9 mouse cellular contexts compared by ENCODE assay signal in the genomic region with DNA sequence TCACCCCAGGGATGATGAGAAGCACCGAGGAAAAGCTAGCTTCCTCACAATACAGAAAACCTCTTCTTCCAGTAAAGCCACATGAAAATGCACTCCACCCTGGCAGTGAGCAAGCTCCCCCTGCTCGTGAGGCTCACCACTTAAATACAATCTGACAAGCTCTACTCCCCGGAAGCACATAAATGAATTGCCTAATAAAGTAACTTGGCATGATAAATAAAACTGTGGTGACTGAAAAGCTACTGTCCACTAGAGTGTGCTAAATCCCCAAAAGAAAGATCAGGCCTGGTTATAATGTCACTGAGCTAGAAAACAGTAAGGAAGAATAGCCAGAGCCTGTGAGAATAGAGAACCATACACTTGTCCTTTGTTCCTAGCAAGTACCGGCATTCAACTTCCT. TPM values are rescaled to one million over a fixed set of nuclear protein-coding genes. Genes with fewer than 3 reads are reported as not detected.
A peak's percentile ranks its signal among the peaks of the same experiment; 100 is the strongest.
DNase-seq lines count a peak whose midpoint lies in the region; ATAC-seq lines count a peak whose summit lies in the region.
"Had no signal": no experiment of that assay in that cellular context is flagged by ENCODE, and none has a peak within 500 bp of the region (broad histone marks: within the 10 kb centered on the region; RNA-seq: fewer than 3 reads in every experiment).

No protein-coding gene starts in this region.

- 54% methylated on average over 4 of the region's 4 CpGs for WGBS in heart, embryonic 10.5 days
- 62% methylated on average over 4 of the region's 4 CpGs for WGBS in midbrain, embryonic 11.5 days
- WGBS in midbrain, embryonic 10.5 days, result 67% methylated on average over 4 of the region's 4 CpGs
- WGBS in neural tube, embryonic 15.5 days, result 14% methylated on average over 4 of the region's 4 CpGs

- peaks cover 5% of the 10 kb centered on the region; the same call in 1 of the 2 replicates for H3K27me3 ChIP-seq in heart, embryonic 10.5 days (ENCODE audit: insufficient read depth, poor library complexity, severe bottlenecking)
- H3K27me3 ChIP-seq in midbrain, embryonic 11.5 days (ENCODE audit: control insufficient read depth, insufficient read depth, low read length), result no peaks in the 10 kb centered on the region
- H3K27me3 ChIP-seq in midbrain, embryonic 10.5 days (ENCODE audit: low read depth, poor library complexity, severe bottlenecking), result no peaks in the 10 kb centered on the region
- H3K27me3 ChIP-seq in neural tube, embryonic 15.5 days (replicated peaks), result no peaks in the 10 kb centered on the region
- H3K27me3 ChIP-seq: limb, embryonic 13.5 days had no signal

- H3K4me2 ChIP-seq in midbrain, embryonic 11.5 days, result no peak overlapping the region
- no peak overlapping the region for H3K4me2 ChIP-seq in neural tube, embryonic 15.5 days
- H3K4me2 ChIP-seq: limb, embryonic 13.5 days had no signal

- no peak for ATAC-seq in midbrain, embryonic 11.5 days (ENCODE audit: low FRiP score)
- ATAC-seq in neural tube, embryonic 15.5 days (ENCODE audit: low FRiP score), result peak; percentile 83; the same call in 1 of the 2 replicates

- peak; percentile 70 for DNase-seq in heart, adult 11 months
- DNase-seq in heart, embryonic 10.5 days (ENCODE audit: low spot score), result no peak
- DNase-seq in midbrain, embryonic 11.5 days (ENCODE audit: low spot score, missing footprints), result peak; percentile 88
- DNase-seq in midbrain, embryonic 10.5 days (ENCODE audit: low spot score), result no peak
- peak; percentile 24 for DNase-seq in gonadal fat pad, adult 2 months (ENCODE audit: low read depth)
- DNase-seq in spleen, adult 18-20 months, result no peak
- DNase-seq in urinary bladder, postnatal 25 days (ENCODE audit: low spot score), result no peak

- H3K9ac ChIP-seq in midbrain, embryonic 11.5 days (ENCODE audit: low read length), result no peak overlapping the region
- H3K9ac ChIP-seq in neural tube, embryonic 15.5 days (replicated peaks), result no peak overlapping the region
- H3K9ac ChIP-seq: limb, embryonic 13.5 days had no signal

- H3K9me3 ChIP-seq in heart, embryonic 10.5 days, result no peaks in the 10 kb centered on the region
- H3K9me3 ChIP-seq in midbrain, embryonic 11.5 days (ENCODE audit: control insufficient read depth, low read length), result no peaks in the 10 kb centered on the region
- no peaks in the 10 kb centered on the region for H3K9me3 ChIP-seq in midbrain, embryonic 10.5 days (replicated peaks)
- no peaks in the 10 kb centered on the region for H3K9me3 ChIP-seq in neural tube, embryonic 15.5 days (replicated peaks)
- H3K9me3 ChIP-seq: limb, embryonic 13.5 days had no signal

- H3K36me3 ChIP-seq in heart, embryonic 10.5 days, result peaks cover 2% of the 10 kb centered on the region; the same call in 1 of the 2 replicates
- no peaks in the 10 kb centered on the region for H3K36me3 ChIP-seq in midbrain, embryonic 11.5 days (ENCODE audit: control insufficient read depth, insufficient read depth, low read length)
- H3K36me3 ChIP-seq in midbrain, embryonic 10.5 days, result no peaks in the 10 kb centered on the region
- H3K36me3 ChIP-seq in neural tube, embryonic 15.5 days, result no peaks in the 10 kb centered on the region

- H3K27ac ChIP-seq in heart, embryonic 10.5 days, result no peak overlapping the region
- H3K27ac ChIP-seq in midbrain, embryonic 11.5 days (ENCODE audit: low read depth, low read length), result no peak overlapping the region
- no peak overlapping the region for H3K27ac ChIP-seq in midbrain, embryonic 10.5 days (replicated peaks)
- no peak overlapping the region for H3K27ac ChIP-seq in neural tube, embryonic 15.5 days (replicated peaks)
- H3K27ac ChIP-seq: limb, embryonic 13.5 days had no signal

- no peak overlapping the region for H3K4me3 ChIP-seq in heart, embryonic 10.5 days
- no peak overlapping the region for H3K4me3 ChIP-seq in midbrain, embryonic 11.5 days (ENCODE audit: low read depth, low read length)
- no peak overlapping the region for H3K4me3 ChIP-seq in midbrain, embryonic 10.5 days
- H3K4me3 ChIP-seq in neural tube, embryonic 15.5 days (replicated peaks), result no peak overlapping the region
- H3K4me3 ChIP-seq: limb, embryonic 13.5 days had no signal

- H3K4me1 ChIP-seq in heart, embryonic 10.5 days, result no peaks in the 10 kb centered on the region
- H3K4me1 ChIP-seq in midbrain, embryonic 11.5 days (ENCODE audit: control insufficient read depth, insufficient read depth, low read length), result no peaks in the 10 kb centered on the region
- H3K4me1 ChIP-seq in midbrain, embryonic 10.5 days, result no peaks in the 10 kb centered on the region
- H3K4me1 ChIP-seq in neural tube, embryonic 15.5 days, result peaks cover 5% of the 10 kb centered on the region; the same call in 1 of the 2 replicates
- H3K4me1 ChIP-seq: limb, embryonic 13.5 days had no signal

RNA-seq across cellular contexts. Expression of gene Sec22a, which starts 44.4 kb away (rescaled TPM):
- polyA plus RNA-seq in heart, embryonic 10.5 days (2016; fragmentation: Nextera tagmentation; extraction: Ambion mirVana), result 31.2 and 32.8 TPM in 2 replicates
- polyA plus RNA-seq in midbrain, embryonic 11.5 days (2014; fragmentation: Nextera tagmentation; extraction: Ambion mirVana), result 40.5 and 43.0 TPM in 2 replicates
- polyA plus RNA-seq in midbrain, embryonic 10.5 days (2016; fragmentation: Nextera tagmentation; extraction: Ambion mirVana), result 40.8 and 42.9 TPM in 2 replicates
- polyA plus RNA-seq in gonadal fat pad, adult 2 months (2012; rRNA removed), result 26.4 and 53.6 TPM in 2 replicates
- polyA plus RNA-seq in neural tube, embryonic 15.5 days (2015; fragmentation: Nextera tagmentation; extraction: Ambion mirVana), result 38.8 and 39.5 TPM in 2 replicates

Comparison
In these comparisons a context has a peak if more than half of its experiments do, and no peak if none do; other contexts are left out.
1. DNase-seq: peak in heart, adult 11 months (single experiment), midbrain, embryonic 11.5 days (single experiment) and gonadal fat pad, adult 2 months (single experiment); none in heart, embryonic 10.5 days (single experiment), midbrain, embryonic 10.5 days (single experiment), spleen, adult 18-20 months (0 of 2) and urinary bladder, postnatal 25 days (single experiment).